Comparison of ENCODE assay signal across 8 mouse cellular contexts in the genomic region with DNA sequence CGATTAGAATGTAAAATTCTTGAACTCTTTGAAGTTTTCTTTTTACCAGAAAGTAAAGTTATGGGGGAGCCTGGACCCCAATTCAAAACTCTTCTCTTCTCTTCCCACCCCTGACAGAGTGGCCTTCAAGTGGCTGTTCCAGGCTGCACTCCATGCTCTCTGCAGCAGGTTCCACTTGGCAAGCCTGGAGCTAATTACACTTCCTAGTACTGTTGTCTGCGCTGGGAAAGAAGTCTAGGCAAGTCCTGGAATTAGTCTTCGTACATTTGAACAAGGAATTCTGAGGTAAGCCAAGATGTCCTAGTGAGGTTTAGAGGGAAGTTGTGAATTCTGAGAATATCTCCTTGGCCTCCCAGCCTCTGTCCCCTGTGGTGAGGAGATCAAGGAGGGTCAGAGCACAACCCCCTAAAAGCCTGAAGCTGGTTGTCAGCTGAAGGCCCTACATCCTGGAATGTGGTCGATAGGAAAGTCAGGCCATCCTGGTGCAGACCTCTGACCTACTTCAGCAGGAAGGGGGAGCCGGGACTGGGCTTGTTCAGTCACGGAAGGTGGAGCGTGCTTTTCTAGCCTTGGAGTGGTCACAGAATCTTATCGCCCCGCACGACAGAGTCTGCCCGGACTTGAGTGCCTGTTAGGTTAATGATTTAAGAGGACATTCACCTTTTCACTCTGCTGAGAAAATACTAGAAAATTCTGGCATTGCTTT. TPM values are rescaled to one million over a fixed set of nuclear protein-coding genes. Genes with fewer than 3 reads are reported as not detected.
DNase-seq lines count a peak whose midpoint lies in the region; ATAC-seq and TF ChIP-seq lines count a peak whose summit lies in the region.

No protein-coding gene starts in this region.

- peaks cover 45% of the 10 kb centered on the region for H3K4me1 ChIP-seq in heart, embryonic 13.5 days

- H3K4me2 ChIP-seq in heart, embryonic 13.5 days = peak overlapping the region; percentile 28

- DNase-seq in layer of hippocampus, adult 2 months (ENCODE audit: low spot score in 2 of 2) = no peak
- DNase-seq in layer of hippocampus, adult 9-11 months = no peak
- peak; percentile 85 for DNase-seq in kidney, postnatal 14 days
- DNase-seq in lung, postnatal 4 days = peak; percentile 75 to 84
- DNase-seq in left cerebral cortex, adult 8-10 months (ENCODE audit: low spot score in 2 of 2) = no peak
- DNase-seq in frontal cortex, adult 2 months (ENCODE audit: extremely low spot score in 1 of 2, low spot score in 1 of 2) = no peak

- H3K4me3 ChIP-seq in layer of hippocampus, adult 2 months = no peak overlapping the region
- H3K4me3 ChIP-seq in heart, embryonic 13.5 days = no peak overlapping the region

- 13% methylated on average over 11 of the region's 11 CpGs for WGBS in heart, embryonic 13.5 days

- H3K9ac ChIP-seq in heart, embryonic 13.5 days = peak overlapping the region; percentile 45; the same call in 1 of the 2 replicates

- no peak for ATAC-seq in heart, embryonic 13.5 days (ENCODE audit: extremely low read depth, insufficient number of reproducible peaks, low FRiP score, low TSS enrichment)
- no peak for ATAC-seq in inflammation-experienced regulatory T-cells, adult 6 months

- H3K36me3 ChIP-seq in heart, embryonic 13.5 days = no peaks in the 10 kb centered on the region

- H3K27me3 ChIP-seq in heart, embryonic 13.5 days (replicated peaks) = no peaks in the 10 kb centered on the region

- no peaks in the 10 kb centered on the region for H3K9me3 ChIP-seq in heart, embryonic 13.5 days

- TF ChIP-seq CTCF in layer of hippocampus, adult 2 months (conservative IDR thresholded peaks at IDR 0.05) = no peak

- H3K27ac ChIP-seq in layer of hippocampus, adult 2 months = peak overlapping the region; percentile 21; the same call in 1 of the 2 replicates
- peak overlapping the region; percentile 43 for H3K27ac ChIP-seq in heart, embryonic 13.5 days (replicated peaks)

RNA-seq across cellular contexts. Expression of a gene that starts 59.6 kb away (rescaled TPM):
- 10 to 100 TPM; 37.0 to 40.2 TPM for total RNA-seq in layer of hippocampus, adult 2 months (2021)
- polyA plus RNA-seq in heart, embryonic 13.5 days (2015; fragmentation: Nextera tagmentation; extraction: Ambion mirVana) = 22.1 and 24.3 TPM in 2 replicates
- 10 to 100 TPM; 32.0 to 42.5 (median 34.6) TPM for total RNA-seq in left cerebral cortex, adult 8-10 months (2022)
- polyA plus RNA-seq in inflammation-experienced regulatory T-cells, adult 6 months (2017; shearing (Covaris generic)) = 10 to 100 TPM; 17.6 to 25.3 (median 18.5) TPM
- 14.6 and 15.6 TPM in 2 replicates for polyA plus RNA-seq in frontal cortex, adult 2 months (2012; rRNA removed)

Comparison
In these comparisons a context has a peak if more than half of its experiments do, and no peak if none do; other contexts are left out.
1. DNase-seq: peak in kidney, postnatal 14 days (single experiment) and lung, postnatal 4 days (2 of 2); none in layer of hippocampus, adult 2 months (0 of 2), layer of hippocampus, adult 9-11 months (single experiment), left cerebral cortex, adult 8-10 months (0 of 2) and frontal cortex, adult 2 months (0 of 2).